In genomic region chr5:103906173-103906572, GRCm38 (mm10) we compare ENCODE assay signal across 21 mouse cellular contexts. TPM values are rescaled to one million over a fixed set of nuclear protein-coding genes. Genes with fewer than 3 reads are reported as not detected.
DNase-seq lines count a peak whose midpoint lies in the region; ATAC-seq and TF ChIP-seq lines count a peak whose summit lies in the region.
"Had no signal": no experiment of that assay in that cellular context is flagged by ENCODE, and none has a peak within 500 bp of the region (broad histone marks: within the 10 kb centered on the region; RNA-seq: fewer than 3 reads in every experiment).

No protein-coding gene starts in this region.

- H3K4me3 ChIP-seq in lung, embryonic 15.5 days, result no peak overlapping the region
- H3K4me3 ChIP-seq in lung, adult 2 months (replicated peaks; ENCODE audit: extremely low read depth, low read depth, low read length), result no peak overlapping the region
- H3K4me3 ChIP-seq in lung, postnatal 0 days (ENCODE audit: low read depth, low read length), result no peak overlapping the region
- no peak overlapping the region for H3K4me3 ChIP-seq in left cerebral cortex, adult 2 months
- H3K4me3 ChIP-seq: embryonic facial prominence, embryonic 10.5 days; embryonic facial prominence, embryonic 12.5 days had no signal

- intact Hi-C loops in left cerebral cortex, adult 2 months (cut with DNase I), result no loop called here

- H3K9ac ChIP-seq in lung, embryonic 15.5 days, result no peak overlapping the region
- H3K9ac ChIP-seq in lung, postnatal 0 days (replicated peaks; ENCODE audit: low read depth), result no peak overlapping the region
- H3K9ac ChIP-seq: embryonic facial prominence, embryonic 12.5 days had no signal

- no peak for DNase-seq in lung, adult 2 months
- peak; percentile 71 for DNase-seq in lung, postnatal 0 days (ENCODE audit: low spot score)
- no peak for DNase-seq in lung, postnatal 25 days (ENCODE audit: low spot score)
- DNase-seq in lung, postnatal 10 days, result peak; percentile 53
- DNase-seq in left cerebral cortex, adult 2 months (ENCODE audit: extremely low spot score in 1 of 2, low spot score in 2 of 2), result no peak
- no peak for DNase-seq in layer of hippocampus, postnatal 25 days (ENCODE audit: extremely low spot score in 1 of 2, low spot score in 1 of 2)
- DNase-seq: adrenal gland, adult 8-10 months; adrenal gland, postnatal 14 days; adrenal gland, postnatal 36 days; cerebellum, adult 11-12 months; cerebellum, adult 2 months; cerebellum, adult 9-10 months; cerebellum, postnatal 10 days; cerebellum, postnatal 25 days had no signal

- H3K27me3 ChIP-seq in lung, embryonic 15.5 days, result no peaks in the 10 kb centered on the region
- no peaks in the 10 kb centered on the region for H3K27me3 ChIP-seq in lung, postnatal 0 days (replicated peaks; ENCODE audit: insufficient read depth, low read length)
- H3K27me3 ChIP-seq: embryonic facial prominence, embryonic 12.5 days; Patski had no signal

- peaks cover 14% of the 10 kb centered on the region for H3K4me1 ChIP-seq in lung, embryonic 15.5 days
- peaks cover 2% of the 10 kb centered on the region; the same call in 1 of the 2 replicates for H3K4me1 ChIP-seq in lung, adult 2 months (ENCODE audit: control insufficient read depth, insufficient read depth, low read length)
- H3K4me1 ChIP-seq in lung, postnatal 0 days (ENCODE audit: insufficient read depth, low read depth, low read length), result no peaks in the 10 kb centered on the region
- H3K4me1 ChIP-seq: embryonic facial prominence, embryonic 12.5 days had no signal

- no peak overlapping the region for H3K27ac ChIP-seq in lung, embryonic 15.5 days
- no peak overlapping the region for H3K27ac ChIP-seq in lung, postnatal 0 days (ENCODE audit: low read length)
- H3K27ac ChIP-seq in left cerebral cortex, adult 2 months, result no peak overlapping the region
- H3K27ac ChIP-seq: embryonic facial prominence, embryonic 10.5 days; embryonic facial prominence, embryonic 12.5 days had no signal

- no peaks in the 10 kb centered on the region for H3K9me3 ChIP-seq in lung, embryonic 15.5 days
- H3K9me3 ChIP-seq in lung, postnatal 0 days (ENCODE audit: low read length), result no peaks in the 10 kb centered on the region
- H3K9me3 ChIP-seq: embryonic facial prominence, embryonic 10.5 days; embryonic facial prominence, embryonic 12.5 days had no signal

- no peak for TF ChIP-seq POLR2A in lung, adult 2 months (IDR thresholded peaks at IDR 0.05; ENCODE audit: borderline replicate concordance, extremely low read depth, low read depth, low read length)

- TF ChIP-seq EP300 in lung, postnatal 0 days (IDR thresholded peaks at IDR 0.05), result no peak

- H3K36me3 ChIP-seq in lung, embryonic 15.5 days, result no peaks in the 10 kb centered on the region
- H3K36me3 ChIP-seq in lung, postnatal 0 days (ENCODE audit: insufficient read depth, low read length), result no peaks in the 10 kb centered on the region
- H3K36me3 ChIP-seq: embryonic facial prominence, embryonic 10.5 days; embryonic facial prominence, embryonic 12.5 days had no signal

- no peak overlapping the region for H3K4me2 ChIP-seq in lung, embryonic 15.5 days
- no peak overlapping the region for H3K4me2 ChIP-seq in lung, postnatal 0 days (replicated peaks; ENCODE audit: low read depth, low read length)
- H3K4me2 ChIP-seq: embryonic facial prominence, embryonic 12.5 days had no signal

- peak; percentile 58; the same call in 1 of the 2 replicates for ATAC-seq in lung, embryonic 15.5 days (ENCODE audit: borderline replicate concordance, extremely low read depth, low FRiP score, low TSS enrichment)
- ATAC-seq in lung, postnatal 0 days, result peak; percentile 25; the same call in 1 of the 2 replicates
- ATAC-seq: activated CD4-positive, CD25-positive, alpha-beta regulatory T cell, adult 4 months; forebrain, embryonic 14.5 days; forebrain, embryonic 16.5 days; Patski had no signal

- WGBS in lung, embryonic 15.5 days, result 41% methylated on average over 6 of the region's 6 CpGs
- 79% methylated on average over 6 of the region's 6 CpGs for WGBS in lung, adult 2 months
- WGBS in lung, postnatal 0 days, result 58% methylated on average over 6 of the region's 6 CpGs

- no peak for TF ChIP-seq CTCF in lung, adult 2 months (IDR thresholded peaks at IDR 0.05; ENCODE audit: insufficient read depth, low read length)
- no peak for TF ChIP-seq CTCF in lung, postnatal 0 days (IDR thresholded peaks at IDR 0.05)
- no peak for TF ChIP-seq CTCF in left cerebral cortex, adult 2 months (IDR thresholded peaks at IDR 0.05)

RNA-seq across cellular contexts. Expression of gene Klhl8, which starts 4.9 kb away (rescaled TPM):
- 10.2 and 10.8 TPM in 2 replicates for polyA plus RNA-seq in lung, embryonic 15.5 days (2015; fragmentation: Nextera tagmentation; extraction: Ambion mirVana)
- polyA plus RNA-seq in lung, adult 2 months (2012; rRNA removed), result 5.0 and 9.0 TPM in 2 replicates
- 7.1 and 8.0 TPM in 2 replicates for polyA plus RNA-seq in lung, postnatal 0 days (2015; fragmentation: Nextera tagmentation; extraction: Ambion mirVana)
- total RNA-seq in left cerebral cortex, adult 2 months (2021), result 10 to 100 TPM; 33.1 to 35.3 TPM
- 10 to 100 TPM; 34.2 to 34.3 TPM for total RNA-seq in layer of hippocampus, postnatal 25 days (2021)

Comparison
In these comparisons a context has a peak if more than half of its experiments do, and no peak if none do; other contexts are left out.
1. DNase-seq: peak in lung, postnatal 0 days (single experiment) and lung, postnatal 10 days (single experiment); none in lung, adult 2 months (single experiment), lung, postnatal 25 days (single experiment), left cerebral cortex, adult 2 months (0 of 2) and layer of hippocampus, postnatal 25 days (0 of 2).